ENCODE assay signal across 9 mouse cellular contexts in genomic region chr3:159839481-159839880, GRCm38 (mm10). TPM values are rescaled to one million over a fixed set of nuclear protein-coding genes. Genes with fewer than 3 reads are reported as not detected.
DNase-seq lines count a peak whose midpoint lies in the region; ATAC-seq lines count a peak whose summit lies in the region.
"Had no signal": no experiment of that assay in that cellular context is flagged by ENCODE, and none has a peak within 500 bp of the region (broad histone marks: within the 10 kb centered on the region; RNA-seq: fewer than 3 reads in every experiment).

Gene Wls (plus strand): TSS chr3:159839672.

- H3K27ac ChIP-seq in heart, embryonic 10.5 days, result peak within 1 kb of the TSS; percentile 93
- peak within 1 kb of the TSS; percentile 94 for H3K27ac ChIP-seq in limb, embryonic 15.5 days
- peak within 1 kb of the TSS; percentile 72 for H3K27ac ChIP-seq in midbrain, embryonic 16.5 days (ENCODE audit: low read length)

- H3K4me2 ChIP-seq in limb, embryonic 15.5 days, result peak within 1 kb of the TSS; percentile 64
- peak within 1 kb of the TSS; percentile 85 for H3K4me2 ChIP-seq in midbrain, embryonic 16.5 days (ENCODE audit: low read length)

- H3K27me3 ChIP-seq in heart, embryonic 10.5 days (ENCODE audit: insufficient read depth, poor library complexity, severe bottlenecking), result no peaks in the 10 kb centered on the region
- H3K27me3 ChIP-seq in limb, embryonic 15.5 days, result no peaks in the 10 kb centered on the region
- H3K27me3 ChIP-seq in midbrain, embryonic 16.5 days (ENCODE audit: control insufficient read depth, insufficient read depth, low read depth, low read length), result no peaks in the 10 kb centered on the region
- no peaks in the 10 kb centered on the region; the same call in 1 of the 2 replicates for H3K27me3 ChIP-seq in splenic B cell, adult 2 months (ENCODE audit: control insufficient read depth, insufficient read depth, low read length, poor library complexity, severe bottlenecking)

- no peaks in the 10 kb centered on the region for H3K9me3 ChIP-seq in heart, embryonic 10.5 days
- no peaks in the 10 kb centered on the region for H3K9me3 ChIP-seq in limb, embryonic 15.5 days
- no peaks in the 10 kb centered on the region for H3K9me3 ChIP-seq in midbrain, embryonic 16.5 days (replicated peaks; ENCODE audit: control insufficient read depth, low read length, poor library complexity, severe bottlenecking)

- H3K4me3 ChIP-seq in heart, embryonic 10.5 days, result peak within 1 kb of the TSS; percentile 81
- H3K4me3 ChIP-seq in limb, embryonic 15.5 days, result peak within 1 kb of the TSS; percentile 71
- peak within 1 kb of the TSS; percentile 59 for H3K4me3 ChIP-seq in midbrain, embryonic 16.5 days (ENCODE audit: low read depth, low read length)

- WGBS in heart, embryonic 10.5 days, result under 1% methylated on average over 20 of the region's 21 CpGs
- under 1% methylated on average over 19 of the region's 21 CpGs for WGBS in limb, embryonic 15.5 days
- WGBS in midbrain, embryonic 16.5 days, result under 1% methylated on average over 21 of the region's 21 CpGs

- peak; percentile 86 for DNase-seq in 3134 (ENCODE audit: extremely low read depth, insufficient read length, low spot score)
- DNase-seq in adrenal gland, postnatal 36 days, result peak; percentile 86 to 87
- DNase-seq in heart, embryonic 10.5 days (ENCODE audit: low spot score), result peak; percentile 92
- peak; percentile 84 for DNase-seq in kidney, adult 9 months
- peak; percentile 20 for DNase-seq in splenic B cell, adult 2 months (ENCODE audit: low read depth, low spot score)

- peak within 1 kb of the TSS; percentile 44 for H3K9ac ChIP-seq in limb, embryonic 15.5 days
- H3K9ac ChIP-seq in midbrain, embryonic 16.5 days (ENCODE audit: low read depth, low read length), result peak within 1 kb of the TSS; percentile 63

- no peak for ATAC-seq in erythroblast, adult 5-6 weeks (replicated peaks; ENCODE audit: low FRiP score, poor library complexity, severe bottlenecking)
- ATAC-seq in limb, embryonic 15.5 days (ENCODE audit: insufficient number of reproducible peaks, low FRiP score, low TSS enrichment, low read depth), result peak; percentile 91
- peak; percentile 90 for ATAC-seq in midbrain, embryonic 16.5 days

- no peaks in the 10 kb centered on the region for H3K36me3 ChIP-seq in heart, embryonic 10.5 days
- no peaks in the 10 kb centered on the region for H3K36me3 ChIP-seq in limb, embryonic 15.5 days
- no peaks in the 10 kb centered on the region for H3K36me3 ChIP-seq in midbrain, embryonic 16.5 days (ENCODE audit: control insufficient read depth, insufficient read depth, low read length)
- no peaks in the 10 kb centered on the region for H3K36me3 ChIP-seq in splenic B cell, adult 2 months (ENCODE audit: control insufficient read depth, insufficient read depth, low read length, poor library complexity, severe bottlenecking)

- peaks cover 17% of the 10 kb centered on the region; the same call in 1 of the 2 replicates for H3K4me1 ChIP-seq in heart, embryonic 10.5 days
- peaks cover 8% of the 10 kb centered on the region for H3K4me1 ChIP-seq in limb, embryonic 15.5 days
- peaks cover 12% of the 10 kb centered on the region; the same call in 1 of the 2 replicates for H3K4me1 ChIP-seq in midbrain, embryonic 16.5 days (ENCODE audit: control insufficient read depth, insufficient read depth, low read length)

RNA-seq across cellular contexts. Expression of gene Wls, which starts in this region (rescaled TPM):
- total RNA-seq in adrenal gland, postnatal 36 days (2021), result 10 to 100 TPM; 49.1 to 58.4 TPM
- 16.1 and 16.5 TPM in 2 replicates for total RNA-seq in erythroblast, adult 5-6 weeks (2015; ENCODE audit: low replicate concordance)
- total RNA-seq in erythroblast, adult 5-6 weeks (2017; ENCODE audit: low replicate concordance), result 11.9 and 12.5 TPM in 2 replicates
- polyA plus RNA-seq in heart, embryonic 10.5 days (2016; fragmentation: Nextera tagmentation; extraction: Ambion mirVana), result 135 and 139 TPM in 2 replicates
- 182 and 198 TPM in 2 replicates for polyA plus RNA-seq in limb, embryonic 15.5 days (2015; fragmentation: Nextera tagmentation; extraction: Ambion mirVana)
- 70.4 and 80.8 TPM in 2 replicates for polyA plus RNA-seq in midbrain, embryonic 16.5 days (2015; fragmentation: Nextera tagmentation; extraction: Ambion mirVana)
- total RNA-seq: MEL had no signal

Comparison
In these comparisons a context has a peak if more than half of its experiments do, and no peak if none do; other contexts are left out.
1. DNase-seq: peak in every context shown above with its lines; median percentile 92 in heart, embryonic 10.5 days; 86 in adrenal gland, postnatal 36 days; 86 in 3134; 84 in kidney, adult 9 months; 20 in splenic B cell, adult 2 months.